Mouse (Mus musculus) CH12.LX (cell line): Measurements from ENCODE around the gene Prap1. TPM values are rescaled to one million over a fixed set of nuclear protein-coding genes. Genes with fewer than 3 reads are reported as not detected.

ENCODE experiments used
- DNase-seq: peaks from one replicate; pipeline ENCODE4 v3.0.0-alpha.2; 2013; ENCODE audit errors: extremely low read depth
- H3K27ac ChIP-seq: 2 replicates; pipeline ENCODE4 v1.5.1; 2012; ENCODE audit warnings: low read depth, mild to moderate bottlenecking, control low read depth, moderate library complexity; ENCODE audit not compliant: insufficient read depth
- H3K27me3 ChIP-seq: replicated peaks from 2 replicates; pipeline ENCODE3; 2012; ENCODE audit warnings: inconsistent platforms
- H3K36me3 ChIP-seq, 2 experiments: replicated peaks in 1 of 2; 2 replicates each; pipeline versions ENCODE3 to v1.6.1; 2012; ENCODE audit warnings: inconsistent platforms in 1 of 2, low read length in 1 of 2, mild to moderate bottlenecking in 1 of 2, mixed read lengths in 1 of 2, moderate library complexity in 1 of 2; ENCODE audit not compliant: control insufficient read depth in 1 of 2, insufficient read depth in 1 of 2
- H3K4me1 ChIP-seq, 2 experiments: 2 replicates each; pipeline ENCODE4 v1.6.1; 2012; ENCODE audit warnings: inconsistent platforms in 1 of 2, moderate library complexity in 1 of 2; ENCODE audit not compliant: insufficient read depth in 2 of 2, control insufficient read depth in 1 of 2
- H3K4me2 ChIP-seq: 2 replicates; pipeline ENCODE4 v1.6.1; 2012; ENCODE audit warnings: low read depth, mild to moderate bottlenecking, control low read depth; ENCODE audit not compliant: poor library complexity, insufficient read depth, severe bottlenecking
- H3K4me3 ChIP-seq, 3 experiments: fragments of 150-350 bp in 1 of 3; sonication (generic) in 1 of 3; replicated peaks in 1 of 3; 2 replicates each; pipeline versions ENCODE3 to v1.5.1; 2011 to 2012; ENCODE audit warnings: low read depth in 2 of 3, low read length in 2 of 3, mild to moderate bottlenecking in 2 of 3, moderate library complexity in 2 of 3, control low read depth in 1 of 3, improper control_type of control experiment in 1 of 3, inconsistent platforms in 1 of 3, mixed read lengths in 1 of 3; ENCODE audit not compliant: poor library complexity in 1 of 3
- H3K79me2 ChIP-seq: replicated peaks from 2 replicates; pipeline ENCODE4 v1.6.1; 2012; ENCODE audit warnings: mild to moderate bottlenecking, moderate library complexity; ENCODE audit not compliant: control insufficient read depth, poor library complexity, insufficient read depth, severe bottlenecking; ENCODE audit errors: extremely low read depth
- H3K9ac ChIP-seq: 2 replicates; pipeline ENCODE4 v1.6.1; 2012; ENCODE audit warnings: low read depth, mild to moderate bottlenecking, control low read depth, moderate library complexity; ENCODE audit not compliant: insufficient read depth
- H3K9me3 ChIP-seq: replicated peaks from 2 replicates; pipeline ENCODE3; 2012; ENCODE audit warnings: low read length, inconsistent platforms, mixed read lengths
- CHD1 ChIP-seq: IDR thresholded peaks from 2 replicates; pipeline ENCODE4 v1.6.1; 2012; ENCODE audit warnings: low read depth, low read length, improper control_type of control experiment, inconsistent platforms
- E2F4 ChIP-seq: IDR thresholded peaks from 2 replicates; pipeline ENCODE4 v1.6.1; 2011; ENCODE audit warnings: low read depth, low read length, improper control_type of control experiment; ENCODE audit not compliant: insufficient replicate concordance
- HCFC1 ChIP-seq: IDR thresholded peaks from 2 replicates; pipeline ENCODE4 v1.6.1; 2012; ENCODE audit warnings: low read depth, mild to moderate bottlenecking, inconsistent platforms, low read length, improper control_type of control experiment
- MAZ ChIP-seq: IDR thresholded peaks from 2 replicates; pipeline ENCODE4 v1.6.1; 2012; ENCODE audit warnings: low read depth, mild to moderate bottlenecking, inconsistent platforms, low read length, improper control_type of control experiment, moderate library complexity
- MEF2A ChIP-seq: IDR thresholded peaks from 2 replicates; pipeline ENCODE4 v1.6.1; 2014; ENCODE audit warnings: low read depth, mild to moderate bottlenecking, inconsistent platforms, low read length, improper control_type of control experiment, borderline replicate concordance
- MXI1 ChIP-seq: IDR thresholded peaks from 2 replicates; pipeline ENCODE4 v1.6.1; 2011; ENCODE audit warnings: mild to moderate bottlenecking, low read depth, low read length, improper control_type of control experiment
- POLR2A ChIP-seq: IDR thresholded peaks from 2 replicates; pipeline ENCODE4 v1.6.1; 2011; ENCODE audit warnings: low read depth, mild to moderate bottlenecking, improper control_type of control experiment, low read length
- RAD21 ChIP-seq: IDR thresholded peaks from 2 replicates; pipeline ENCODE4 v1.6.1; 2011; ENCODE audit warnings: low read depth, mild to moderate bottlenecking, low read length, improper control_type of control experiment, moderate library complexity
- ZKSCAN1 ChIP-seq: IDR thresholded peaks from 2 replicates; pipeline ENCODE4 v1.6.1; 2012; ENCODE audit warnings: low read depth, inconsistent platforms, low read length, improper control_type of control experiment, borderline replicate concordance
- ZNF384 ChIP-seq: IDR thresholded peaks from 2 replicates; pipeline ENCODE4 v1.6.1; 2012; ENCODE audit warnings: low read depth, low read length, improper control_type of control experiment, inconsistent platforms
- dilution Hi-C: fragments of 300-500 bp; cut with MboI; formaldehyde crosslinking; loops from 2 replicates; pipeline ENCODE4 v1.14.3; 2020; ENCODE audit warnings: low sequenced_read_pairs; ENCODE audit not compliant: extremely low pct_unique_long_range_greater_than_20kb, extremely low pct_ligation_motif_present
- in situ Hi-C: fragments of 300-500 bp; cut with MboI; formaldehyde crosslinking; loops from 3 replicates; pipeline ENCODE4 v1.14.3; 2019; ENCODE audit warnings: low sequenced_read_pairs, low pct_ligation_motif_present, low pct_unique_long_range_greater_than_20kb, mixed read lengths
- polyA plus RNA-seq: library from polyadenylated mRNA; unstranded; fragments of >175 nt; gene quantifications from 2 replicates; pipeline ENCODE4 v1.2.1, GENCODE M21; 2012; ENCODE audit warnings: low read depth; ENCODE audit not compliant: insufficient read length
- total RNA-seq, 2 experiments: library from RNA; depleted of rRNA; stranded (reverse); fragments of 300-350 nt in 1 of 2; fragments of >200 nt in 1 of 2; gene quantifications; 2 replicates each; pipeline ENCODE4 v1.2.3; 2012 to 2014

The Prap1 gene
- total and polyA plus RNA-seq, 3 experiments, result not detected

GRCm38 (mm10) chr7:140067397-140067796 is 25.8 kb upstream of the Prap1 start:
- dilution Hi-C loops, result no loop called here
- TF ChIP-seq ZKSCAN1 (no peak), RAD21 (no peak)
- TF ChIP-seq, all 38 proteins: peak for 0

GRCm38 (mm10) chr7:140070042-140070711 is 23.0 kb upstream of the Prap1 start:
- dilution Hi-C loops, result no loop called here

More at GRCm38 (mm10) chr7:140067397-140067796, 25.8 kb upstream of the Prap1 start:
- H3K9ac ChIP-seq, result no peak overlapping the region
- in situ Hi-C loops, result loop anchor here (10.0 kb wide), 1 partner anchor 163 kb away; no protein-coding TSS in a partner anchor
- peaks cover 2% of the 10 kb centered on the region for H3K9me3 ChIP-seq
- no peak overlapping the region for H3K4me3 ChIP-seq
- peaks cover 16% of the 10 kb centered on the region for H3K27me3 ChIP-seq
- peaks cover 4 to 13% of the 10 kb centered on the region in 2 experiments; a peak in 3 of 4 replicates for H3K4me1 ChIP-seq
- DNase-seq, result no peak
- no peaks in the 10 kb centered on the region for H3K36me3 ChIP-seq
- no peak overlapping the region for H3K4me2 ChIP-seq
- H3K79me2 ChIP-seq, result no peaks in the 10 kb centered on the region
- no peak overlapping the region for H3K27ac ChIP-seq

GRCm38 (mm10) chr7:140077698-140078097 is 15.5 kb upstream of the Prap1 start:
- Histone ChIP-seq H3K4me3 (no peak overlapping the region), H3K27me3 (peaks cover 47% of the 10 kb centered on the region), H3K36me3 (no peaks in the 10 kb centered on the region), H3K4me2 (peak overlapping the region; percentile 25; the same call in 1 of the 2 replicates), H3K9me3 (no peaks in the 10 kb centered on the region), H3K9ac (no peak overlapping the region), H3K79me2 (no peaks in the 10 kb centered on the region), H3K27ac (no peak overlapping the region), H3K4me1 (peaks cover 17 to 22% of the 10 kb centered on the region in 2 experiments)
- dilution Hi-C loops, result no loop called here
- DNase-seq, result peak; percentile 37
- in situ Hi-C loops, result loop anchor here (25.0 kb wide), 1 partner anchor 760 kb away; the partner anchor contains the start of genes Odf3, Scgb1c1 and Urah
- TF ChIP-seq E2F4 (no peak), ZNF384 (peak; percentile 86)

More at GRCm38 (mm10) chr7:140070042-140070711, 23.0 kb upstream of the Prap1 start:
- no peak for DNase-seq
- Histone ChIP-seq H3K27ac (no peak overlapping the region), H3K4me1 (peaks cover 4 to 6% of the 10 kb centered on the region in 2 experiments; a peak in 3 of 4 replicates), H3K79me2 (no peaks in the 10 kb centered on the region), H3K27me3 (peaks cover 25% of the 10 kb centered on the region), H3K9ac (no peak overlapping the region), H3K36me3 (no peaks in the 10 kb centered on the region), H3K9me3 (peaks cover 2% of the 10 kb centered on the region), H3K4me2 (no peak overlapping the region), H3K4me3 (no peak overlapping the region)
- TF ChIP-seq MAZ (no peak), MXI1 (no peak), CHD1 (no peak), HCFC1 (no peak), MEF2A (no peak), POLR2A (no peak)
- in situ Hi-C loops, result no loop called here
